ENCODE assay signal across 7 mouse cellular contexts in the genomic region with DNA sequence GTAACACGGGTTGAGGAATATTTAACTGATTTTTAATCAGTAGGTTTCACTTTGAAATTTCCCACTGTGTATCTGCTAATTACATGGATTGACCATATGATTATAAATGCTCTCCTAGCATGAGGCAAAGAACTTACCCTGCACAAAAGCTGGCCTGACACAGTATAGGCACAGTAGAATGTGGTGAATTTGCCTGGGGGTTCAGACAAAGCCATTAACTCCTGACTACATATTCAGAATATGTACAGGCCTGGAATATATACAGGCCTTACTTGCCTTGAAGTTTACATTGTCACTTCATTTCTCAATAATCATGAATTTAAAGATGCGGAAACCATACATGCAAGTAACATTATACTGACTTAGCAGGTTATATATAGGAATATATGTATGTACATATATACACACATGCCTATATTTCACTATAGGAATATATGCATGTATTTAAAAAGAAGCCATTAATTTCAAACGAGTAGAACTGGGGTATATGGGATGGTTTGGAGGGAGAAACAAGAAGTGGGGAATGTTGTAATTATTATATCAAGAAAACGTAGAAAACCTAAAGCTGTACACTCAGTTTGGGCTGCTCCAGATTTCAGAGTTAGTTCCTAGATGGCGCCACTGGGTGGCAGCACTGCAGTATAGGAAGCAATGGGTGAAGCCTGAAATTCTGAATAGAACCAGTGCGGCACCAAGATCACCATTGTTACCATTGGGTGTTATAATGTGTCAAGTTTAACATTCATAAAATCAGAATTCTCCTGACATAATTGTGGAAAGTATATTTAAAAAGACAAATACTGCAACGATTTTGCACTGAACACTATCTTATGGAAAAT.
DNase-seq lines count a peak whose midpoint lies in the region; ATAC-seq and TF ChIP-seq lines count a peak whose summit lies in the region.

No protein-coding gene starts in this region.

- 39% methylated on average over 7 of the region's 7 CpGs for WGBS in forebrain, postnatal 0 days

- POLR2A ChIA-PET in Patski (lab: Charles Lee) = no interaction called here

- no peaks in the 10 kb centered on the region for H3K9me3 ChIP-seq in forebrain, postnatal 0 days (ENCODE audit: low read length)

- no peak overlapping the region for H3K27ac ChIP-seq in forebrain, postnatal 0 days (ENCODE audit: low read depth, low read length)

- TF ChIP-seq CTCF in Patski (IDR thresholded peaks at IDR 0.05) = peak; percentile 79
- peak; percentile 86 for TF ChIP-seq CTCF in forebrain, postnatal 0 days (IDR thresholded peaks at IDR 0.05; ENCODE audit: low read depth)

- no peak overlapping the region for H3K4me3 ChIP-seq in forebrain, postnatal 0 days (ENCODE audit: low read depth, low read length)

- no peak for DNase-seq in Patski (ENCODE audit: low read depth, low spot score)
- DNase-seq in cerebellum, adult 11 months = peak; percentile 31
- DNase-seq in forebrain, postnatal 0 days = peak; percentile 84
- DNase-seq in hindlimb bud, embryonic 11.5 days (ENCODE audit: extremely low spot score, low read depth, low spot score) = peak; percentile 26
- DNase-seq in layer of hippocampus, postnatal 36 days = peak; percentile 55 to 65
- peak; percentile 69 for DNase-seq in mesoderm, embryonic 11.5 days (ENCODE audit: low read depth, low spot score)
- peak; percentile 31 to 48 for DNase-seq in right cerebral cortex, postnatal 36 days (ENCODE audit: low spot score in 2 of 2)

- in situ Hi-C loops in Patski (cut with MboI; ENCODE audit: low pct_unique_long_range_greater_than_20kb) = loop anchor here (10.0 kb wide), 2 partner anchors 475 to 555 kb away; no protein-coding TSS in a partner anchor

- no peaks in the 10 kb centered on the region for H3K4me1 ChIP-seq in forebrain, postnatal 0 days (ENCODE audit: insufficient read depth)

- H3K36me3 ChIP-seq in forebrain, postnatal 0 days (ENCODE audit: insufficient read depth) = no peaks in the 10 kb centered on the region

- no peak overlapping the region for H3K4me2 ChIP-seq in forebrain, postnatal 0 days (ENCODE audit: low read depth)

- no peak for ATAC-seq in Patski
- ATAC-seq in forebrain, postnatal 0 days = peak; percentile 81

- H3K9ac ChIP-seq in forebrain, postnatal 0 days = no peak overlapping the region

- CTCF ChIA-PET in Patski (lab: Charles Lee) = interaction anchor here (1.0 to 1.5 kb wide), 2 partner anchors 17 to 560 kb away, joined by 4 read pairs; no protein-coding TSS in a partner anchor

- peaks cover 17% of the 10 kb centered on the region for H3K27me3 ChIP-seq in Patski
- H3K27me3 ChIP-seq in forebrain, postnatal 0 days (ENCODE audit: insufficient read depth, low read length) = no peaks in the 10 kb centered on the region
